Mouse (Mus musculus): ENCODE data around the gene Habp4.

Habp4 gene

GRCm38 (mm10) chr13:64161548-64161915 lies at the start of gene Habp4:
Gene Habp4 (plus strand): TSS chr13:64161824.
- DNase-seq (ENCODE audit: low spot score), result peak; percentile 99

- DNase-seq (ENCODE audit: low spot score), result peak; percentile 9
These were observed 44.2 kb upstream of the Habp4 start for GRCm38 (mm10) chr13:64117442-64117841.

DNA sequence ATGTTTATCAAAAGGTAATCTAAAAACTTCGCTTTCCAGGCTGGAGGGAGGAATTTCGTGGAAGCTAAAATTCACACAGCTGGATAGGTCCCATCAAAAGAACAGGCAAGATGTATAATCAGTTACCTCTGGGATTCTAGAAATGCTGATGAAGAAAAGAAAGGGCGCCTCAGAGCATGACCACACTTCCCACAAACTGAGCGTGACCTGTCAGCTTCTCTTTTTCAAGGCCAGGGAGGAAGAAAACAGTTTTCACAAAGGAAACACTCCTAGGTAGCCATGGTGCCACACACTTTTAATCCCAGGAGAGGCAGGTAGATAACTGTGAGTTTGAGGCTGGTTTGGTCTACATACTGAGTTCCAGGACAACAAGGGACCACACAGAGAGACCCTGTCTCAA lies 40.9 kb upstream of the Habp4 start:
- no peak for DNase-seq (ENCODE audit: low spot score)

- DNase-seq (ENCODE audit: low spot score), result no peak
These were observed 38.0 kb upstream of the Habp4 start for GRCm38 (mm10) chr13:64123491-64124188.

DNA sequence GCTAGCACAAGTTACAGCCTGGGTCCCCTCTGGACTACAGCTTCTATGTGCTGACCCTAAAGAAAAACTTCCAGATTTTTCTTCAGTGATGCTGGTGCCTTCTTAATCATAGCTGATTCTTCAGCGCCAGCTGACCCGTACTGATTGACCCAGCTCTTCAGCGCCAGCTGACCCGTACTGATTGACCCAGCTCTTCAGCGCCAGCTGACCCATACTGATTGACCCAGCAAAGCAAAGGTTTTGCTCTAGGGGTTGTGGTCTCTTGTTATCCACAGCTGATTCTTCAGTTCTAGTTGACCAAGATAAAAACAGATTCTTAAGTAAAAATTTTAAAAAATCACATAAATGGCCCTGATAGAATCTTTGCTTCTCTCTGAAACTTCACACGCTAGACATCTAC lies 36.7 kb upstream of the Habp4 start:
- DNase-seq (ENCODE audit: low spot score), result no peak

DNA sequence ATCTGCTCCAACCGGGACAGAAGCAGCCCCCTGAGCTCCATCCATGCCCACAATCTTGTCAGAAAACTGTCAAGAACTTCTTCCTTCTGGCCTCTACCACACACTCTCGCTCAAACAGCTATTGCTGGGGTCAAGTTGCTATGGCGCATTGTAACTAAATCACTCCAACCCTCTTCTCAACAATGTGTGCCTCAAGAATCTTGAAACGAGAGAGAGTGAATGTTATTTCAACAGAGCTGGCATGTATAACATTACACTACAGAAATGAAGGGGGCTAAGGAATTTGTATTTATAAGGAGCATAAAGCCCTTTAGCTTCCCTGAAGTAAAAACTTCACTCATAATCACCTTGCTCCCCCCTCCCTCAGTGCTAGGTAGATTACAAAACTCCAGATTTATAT lies 35.3 kb upstream of the Habp4 start:
- DNase-seq (ENCODE audit: low spot score), result no peak

DNA sequence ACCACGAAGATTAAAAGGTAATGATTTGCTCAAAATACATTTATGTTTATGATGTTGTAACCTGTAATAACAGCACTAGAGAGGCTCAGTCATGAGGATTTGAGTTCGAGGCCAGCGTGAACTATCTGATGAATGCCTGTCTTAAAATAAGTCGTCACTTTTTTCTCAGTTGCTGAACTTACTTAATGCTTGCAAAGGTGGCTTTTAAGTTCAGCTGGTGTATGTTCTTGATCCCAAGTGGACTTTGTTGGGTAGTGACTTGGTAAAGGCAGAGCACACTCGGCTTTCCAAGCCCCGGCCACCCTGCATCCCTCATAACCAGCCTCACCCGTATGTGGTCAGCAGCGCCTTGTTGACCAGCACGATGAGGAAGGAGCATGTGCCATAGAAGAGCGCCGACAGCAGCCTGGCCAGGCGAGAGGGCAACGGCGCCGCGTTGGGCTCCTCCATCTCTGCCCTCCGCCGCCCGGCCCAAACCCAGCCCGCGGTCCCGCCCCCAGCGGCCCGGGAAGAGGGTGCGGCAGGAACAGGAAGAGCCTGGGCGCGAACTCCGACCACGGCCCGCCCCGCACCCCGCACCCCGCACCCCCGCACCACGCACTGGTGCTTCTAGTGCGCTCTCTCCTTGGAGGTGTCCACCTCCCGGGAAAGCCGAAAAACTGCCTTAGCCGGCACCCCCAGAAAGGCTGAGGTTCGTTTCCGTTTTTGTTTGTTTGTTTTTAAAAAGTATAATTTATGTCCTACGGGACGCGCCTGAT lies 32.6 kb upstream of the Habp4 start, which contains the start of gene Slc35d2:
TSS of gene Slc35d2 (minus strand) at position 511 of the 758 bp plus-strand sequence.
- peak; percentile 66 for DNase-seq (ENCODE audit: low spot score)

- DNase-seq (ENCODE audit: low spot score), result peak; percentile 36
These were observed 31.8 kb upstream of the Habp4 start for GRCm38 (mm10) chr13:64129616-64130375.

GRCm38 (mm10) chr13:64150121-64150520 lies 11.5 kb upstream of the Habp4 start:
- peak; percentile 10 for DNase-seq (ENCODE audit: low spot score)

- DNase-seq (ENCODE audit: low spot score), result peak; percentile 58
These were observed 9.4 kb upstream of the Habp4 start for GRCm38 (mm10) chr13:64152241-64152669.

DNA sequence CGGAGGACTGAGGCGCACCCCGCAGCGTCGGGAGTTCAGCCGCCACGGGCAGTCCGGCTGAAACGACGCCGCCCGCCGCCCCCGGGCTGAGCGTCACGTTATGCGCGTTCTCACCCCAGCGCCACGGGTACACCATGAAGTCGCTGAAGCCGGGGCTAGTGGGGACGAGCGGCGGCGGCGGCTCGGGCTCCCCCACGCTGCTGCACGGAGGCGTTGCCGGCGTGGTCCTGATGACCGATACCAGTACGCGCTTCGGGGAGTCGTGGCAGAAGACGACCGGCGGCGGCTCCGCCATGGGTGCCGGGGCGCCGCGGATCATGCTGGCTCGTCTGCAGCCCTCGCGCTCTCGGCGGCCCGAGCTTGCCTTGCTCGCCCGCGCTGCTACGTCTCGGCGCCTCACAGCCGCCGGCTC lies 8.9 kb upstream of the Habp4 start:
- no peak for DNase-seq (ENCODE audit: low spot score)

GRCm38 (mm10) chr13:64153083-64153682 lies 8.4 kb upstream of the Habp4 start, which contains the start of gene Zfp367:
Gene Zfp367 (minus strand): TSS chr13:64153202.
- peak; percentile 99 for DNase-seq (ENCODE audit: low spot score)

GRCm38 (mm10) chr13:64153751-64154267 lies 7.8 kb upstream of the Habp4 start:
- DNase-seq (ENCODE audit: low spot score), result peak; percentile 24

DNA sequence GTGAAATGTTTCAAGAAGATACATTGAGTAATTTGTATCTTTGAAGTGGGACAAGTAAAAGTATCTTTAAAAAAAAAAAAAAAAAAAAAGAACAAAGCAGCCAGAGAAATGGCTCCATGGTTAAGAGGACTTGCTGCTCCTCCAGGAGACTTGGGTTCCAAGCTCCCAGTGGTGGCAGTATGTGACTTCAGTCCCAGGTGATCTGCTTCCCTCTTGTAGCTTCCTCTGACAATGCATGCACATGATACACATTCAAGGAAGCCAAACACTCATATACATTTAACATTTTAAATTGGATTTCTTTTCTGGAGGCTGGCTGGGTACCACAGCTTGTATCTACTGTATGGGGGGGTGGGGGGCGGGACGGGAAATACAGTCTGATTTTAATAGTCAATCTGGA lies 7.0 kb upstream of the Habp4 start:
- DNase-seq (ENCODE audit: low spot score), result no peak

- no peak for DNase-seq (ENCODE audit: low spot score)
These were observed 6.5 kb upstream of the Habp4 start for GRCm38 (mm10) chr13:64155171-64155571.

DNA sequence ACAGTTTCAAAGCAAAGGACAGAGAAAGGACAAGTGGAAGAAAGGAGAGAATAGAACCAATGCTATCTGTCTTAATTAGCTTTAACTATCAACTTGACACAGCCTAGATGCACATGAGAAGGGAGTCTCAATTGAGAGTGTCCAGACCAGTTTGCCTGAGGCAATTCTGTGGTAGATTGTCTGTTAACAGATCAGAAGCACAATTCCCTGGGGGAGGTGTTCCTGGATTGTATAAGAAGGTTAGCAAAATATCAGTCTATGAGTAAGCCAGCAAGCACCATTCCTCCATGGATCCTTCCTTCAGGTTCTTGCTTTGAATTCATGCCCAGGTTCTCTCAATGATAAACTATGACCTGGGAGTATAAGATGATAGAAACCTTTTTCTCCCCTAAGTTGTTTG lies 4.7 kb upstream of the Habp4 start:
- DNase-seq (ENCODE audit: low spot score), result no peak

DNA sequence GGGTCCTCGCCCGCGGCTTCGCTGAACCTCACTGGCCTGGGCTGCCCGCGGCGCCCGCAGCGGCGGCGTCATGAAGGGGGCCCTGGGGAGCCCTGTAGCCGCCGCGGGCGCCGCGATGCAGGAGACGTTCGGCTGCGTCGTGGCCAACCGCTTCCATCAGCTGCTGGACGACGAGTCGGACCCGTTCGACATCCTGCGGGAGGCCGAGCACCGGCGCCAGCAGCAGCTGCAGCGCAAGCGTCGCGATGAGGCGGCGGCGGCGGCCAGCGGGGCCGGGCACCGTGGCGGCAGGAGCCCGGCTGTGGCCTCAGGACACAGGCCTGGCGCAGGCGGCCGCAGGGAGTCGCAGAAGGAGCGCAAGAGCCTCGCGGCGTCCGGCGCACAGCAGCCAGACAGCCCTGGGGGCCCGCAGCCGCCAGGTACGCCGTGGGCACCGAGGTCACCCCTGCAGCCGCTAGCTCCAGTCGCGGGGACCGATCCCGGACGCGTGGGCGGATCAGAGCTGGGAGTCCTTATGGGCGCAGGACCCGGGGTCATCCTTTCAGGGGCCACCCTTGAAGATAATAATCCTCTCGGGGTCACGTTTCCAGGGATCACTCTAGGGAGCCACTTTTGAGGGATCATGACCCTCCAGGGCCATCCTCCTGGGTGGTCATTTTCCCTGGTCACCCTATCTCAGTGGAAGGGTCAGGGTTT lies 440 bp downstream of the Habp4 start:
- DNase-seq (ENCODE audit: low spot score), result peak; percentile 19

- no peak for DNase-seq (ENCODE audit: low spot score)
These were observed 1.0 kb downstream of the Habp4 start for GRCm38 (mm10) chr13:64162626-64163025.

GRCm38 (mm10) chr13:64163147-64163715 lies 1.6 kb downstream of the Habp4 start:
- DNase-seq (ENCODE audit: low spot score), result no peak

DNA sequence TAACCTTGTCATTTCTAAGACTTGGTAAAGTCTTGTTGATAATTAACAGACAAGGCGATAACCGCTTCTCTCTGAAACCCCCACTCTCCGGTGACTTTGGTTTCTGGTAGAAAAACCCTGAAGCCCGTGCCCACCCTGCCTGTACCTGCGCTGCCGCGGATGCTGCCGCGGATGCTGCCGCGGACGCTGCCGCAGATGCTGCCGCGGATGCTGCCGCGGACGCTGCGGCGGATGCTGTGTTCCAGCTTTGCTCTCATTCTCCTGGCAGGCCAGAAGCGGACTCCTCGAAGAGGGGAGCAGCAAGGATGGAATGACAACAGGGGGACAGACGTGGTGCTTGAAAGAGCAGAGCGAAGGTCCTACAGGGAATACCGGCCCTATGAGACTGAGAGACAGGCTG lies 8.1 kb downstream of the Habp4 start:
- DNase-seq (ENCODE audit: low spot score), result no peak

GRCm38 (mm10) chr13:64178000-64178399 lies 16.4 kb downstream of the Habp4 start:
- no peak for DNase-seq (ENCODE audit: low spot score)

Data from T-cell, adult 2 months (primary cell).